Comparison of ENCODE assay signal across 24 mouse cellular contexts in genomic region chr6:52921248-52921647, GRCm38 (mm10).
DNase-seq lines count a peak whose midpoint lies in the region; ATAC-seq and TF ChIP-seq lines count a peak whose summit lies in the region.
"Had no signal": no experiment of that assay in that cellular context is flagged by ENCODE, and none has a peak within 500 bp of the region (broad histone marks: within the 10 kb centered on the region; RNA-seq: fewer than 3 reads in every experiment).

No protein-coding gene starts in this region.

- no peak for TF ChIP-seq POLR2A in liver, adult 2 months (IDR thresholded peaks at IDR 0.05; ENCODE audit: extremely low read depth, insufficient read depth, low read length)

- no peak for TF ChIP-seq CTCF in liver, adult 2 months (IDR thresholded peaks at IDR 0.05; ENCODE audit: low read depth, low read length)

- H3K27ac ChIP-seq in liver, adult 2 months (replicated peaks; ENCODE audit: insufficient read depth, low read depth, low read length), result no peak overlapping the region
- H3K27ac ChIP-seq in macrophage, result peak overlapping the region; percentile 29
- H3K27ac ChIP-seq: heart, embryonic 15.5 days; hindbrain, embryonic 14.5 days; hindbrain, postnatal 0 days had no signal

- no peaks in the 10 kb centered on the region for H3K27me3 ChIP-seq in liver, adult 2 months (ENCODE audit: control insufficient read depth, insufficient read depth, low read length)
- H3K27me3 ChIP-seq: heart, embryonic 12.5 days; heart, embryonic 15.5 days had no signal

- peaks cover 4% of the 10 kb centered on the region; the same call in 1 of the 2 replicates for H3K4me1 ChIP-seq in liver, adult 2 months (ENCODE audit: control insufficient read depth, insufficient read depth, low read length)
- H3K4me1 ChIP-seq: heart, embryonic 12.5 days; heart, embryonic 15.5 days had no signal

- peak; percentile 87 for ATAC-seq in granulocyte monocyte progenitor cell, adult 5-6 weeks (replicated peaks; ENCODE audit: poor library complexity, severe bottlenecking)
- peak; percentile 84 for ATAC-seq in monocyte, adult 5-6 weeks (replicated peaks; ENCODE audit: insufficient number of reproducible peaks, low FRiP score, low TSS enrichment, poor library complexity, severe bottlenecking)
- no peak for ATAC-seq in erythroid progenitor cell, adult 5-6 weeks (replicated peaks; ENCODE audit: low FRiP score, poor library complexity, severe bottlenecking)
- ATAC-seq: CD4-positive, CD25-positive, alpha-beta regulatory T cell, adult 4 months; forebrain, embryonic 14.5 days; forebrain, postnatal 0 days; hindbrain, postnatal 0 days; inflammation-experienced regulatory T-cells, adult 6 months had no signal

- no peaks in the 10 kb centered on the region for H3K79me2 ChIP-seq in liver, adult 2 months (ENCODE audit: control insufficient read depth, insufficient read depth, low read length)
- H3K79me2 ChIP-seq in macrophage (ENCODE audit: inconsistent target), result no peaks in the 10 kb centered on the region

- peak; percentile 25 for DNase-seq in liver, adult 2 months (ENCODE audit: extremely low read depth, low read depth, low spot score)
- no peak for DNase-seq in liver
- no peak for DNase-seq in heart, adult 8-10 months (ENCODE audit: low spot score)
- DNase-seq: adrenal gland, adult 2 months; adrenal gland, postnatal 14 days; cerebellum, adult 11 months; cerebellum, adult 2 months; cerebellum, adult 9-11 months; cerebellum, postnatal 25 days; forebrain, postnatal 0 days; gastrocnemius, postnatal 25 days; heart, postnatal 10 days; heart, postnatal 4 days had no signal

- no peaks in the 10 kb centered on the region for H3K36me3 ChIP-seq in liver, adult 2 months (ENCODE audit: control insufficient read depth, insufficient read depth, low read length)
- no peaks in the 10 kb centered on the region for H3K36me3 ChIP-seq in macrophage (ENCODE audit: inconsistent target)
- H3K36me3 ChIP-seq: heart, embryonic 12.5 days; heart, embryonic 15.5 days had no signal

- no peak overlapping the region for H3K9ac ChIP-seq in liver, adult 2 months (ENCODE audit: low read depth, low read length)
- H3K9ac ChIP-seq: forebrain, postnatal 0 days; heart, embryonic 12.5 days; heart, embryonic 15.5 days; hindbrain, embryonic 14.5 days had no signal

- WGBS in liver, adult 2 months, result 85% methylated on average over 6 of the region's 6 CpGs
- WGBS in macrophage (ENCODE audit: missing documents), result 28% methylated on average over 6 of the region's 6 CpGs

- no peak overlapping the region for H3K4me3 ChIP-seq in liver, adult 2 months (ENCODE audit: insufficient read depth, low read depth, low read length)
- H3K4me3 ChIP-seq in macrophage (ENCODE audit: inconsistent target), result no peak overlapping the region
- H3K4me3 ChIP-seq: heart, embryonic 12.5 days; heart, embryonic 15.5 days had no signal
